Mouse (Mus musculus): ENCODE data around the gene Kpna2. TPM values are rescaled to one million over a fixed set of nuclear protein-coding genes. Genes with fewer than 3 reads are reported as not detected.

Gene Kpna2
- polyA plus RNA-seq (2012; rRNA removed), result 81.7 and 88.0 TPM in 2 replicates

DNA sequence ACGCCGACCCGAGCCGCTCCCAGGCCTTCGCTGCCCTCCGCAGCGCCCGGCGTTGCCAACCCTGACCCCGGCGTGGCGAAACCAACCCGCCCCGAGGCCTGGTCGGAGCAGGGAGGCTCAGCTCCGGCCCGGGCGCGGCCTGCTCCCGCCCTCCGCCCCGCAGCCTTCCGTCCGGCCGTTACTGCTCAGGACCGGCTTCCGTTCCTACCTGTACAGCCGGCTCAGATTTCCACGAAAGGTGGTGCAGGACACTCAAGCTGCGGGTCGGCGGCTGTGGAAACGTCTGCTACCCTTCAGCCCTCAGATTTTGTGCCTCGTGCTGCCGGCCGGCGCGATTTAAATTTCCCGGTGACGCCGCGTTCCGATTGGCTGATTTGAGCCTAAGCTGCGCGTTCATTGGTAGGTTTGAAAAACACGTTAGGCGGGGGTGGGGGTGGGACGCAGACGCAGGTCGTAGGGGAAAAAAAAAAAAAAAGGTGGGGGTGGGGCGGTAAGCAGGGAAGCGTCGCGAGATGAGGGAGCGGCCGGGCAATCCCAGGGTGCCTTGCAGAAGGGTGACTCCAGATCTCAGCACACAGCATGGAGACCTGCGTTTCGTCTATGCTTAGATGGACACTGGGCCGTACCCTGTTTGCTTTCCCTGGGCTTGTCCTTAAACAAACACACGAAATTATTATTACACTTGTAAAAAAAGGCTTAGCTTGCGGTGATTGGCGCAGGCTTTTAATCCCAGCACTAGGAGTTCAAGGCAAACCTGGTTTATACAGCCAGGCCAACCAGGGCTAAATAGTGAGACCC, at the start of gene Kpna2:
TSS of gene Kpna2 (minus strand) at position 391 of the 798 bp plus-strand sequence.

DNA sequence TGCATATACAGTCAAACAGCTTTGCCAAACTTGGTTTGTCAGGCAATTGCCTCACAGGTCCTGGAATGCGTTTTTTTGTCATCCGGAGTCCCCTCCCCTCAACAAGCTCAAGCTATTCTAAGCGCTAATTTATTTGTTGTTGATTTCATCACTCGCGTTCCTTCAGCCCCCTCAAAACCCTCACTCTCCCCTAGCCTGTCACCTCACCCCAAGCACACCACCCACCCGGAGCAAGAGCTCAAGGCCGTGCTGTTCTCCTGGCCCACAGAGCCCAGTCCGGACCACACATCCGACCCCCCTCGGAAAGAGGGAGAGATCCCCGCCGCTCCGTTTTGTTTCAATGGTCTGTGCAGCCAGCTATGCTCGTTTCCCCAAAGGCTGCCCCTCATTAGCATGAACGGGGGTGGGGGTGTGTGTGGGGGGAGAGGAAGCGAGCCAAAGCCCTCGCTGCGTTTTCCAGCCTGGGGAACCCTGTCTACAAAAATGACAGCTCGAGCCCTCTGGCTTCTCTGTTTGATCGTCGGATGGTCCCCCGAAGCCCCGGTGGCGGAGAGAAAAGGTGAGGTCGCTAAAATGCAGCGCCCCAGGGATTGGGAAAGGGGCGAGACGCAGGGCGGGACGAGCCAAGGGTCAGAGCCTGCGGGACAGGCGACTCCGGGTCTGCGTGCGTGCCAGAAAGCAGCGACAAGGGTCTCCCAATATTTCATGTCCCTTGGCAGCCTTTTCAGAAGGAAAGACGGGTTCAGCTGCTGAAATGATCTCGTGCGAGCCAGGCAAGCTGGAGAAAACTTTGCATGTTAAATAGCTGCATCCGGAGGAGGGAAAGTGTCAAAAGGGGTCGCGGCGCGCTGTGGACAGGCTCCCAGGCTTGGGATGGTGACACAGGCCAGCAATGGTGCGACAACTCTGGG, 26.3 kb upstream of the Kpna2 start, which contains the start of gene 1810010H24Rik:
TSS of gene 1810010H24Rik (plus strand) at position 271 of the 911 bp plus-strand sequence.

Other genes starting within 250 kb of the Kpna2 start
- 13.9 and 14.0 TPM in 2 replicates for gene Pecam1, start 248.9 kb downstream of the Kpna2 start, polyA plus RNA-seq (2012; rRNA removed)
- 5.4 and 5.5 TPM in 2 replicates for gene Milr1, start 248.3 kb downstream of the Kpna2 start, polyA plus RNA-seq (2012; rRNA removed)
- gene Polg2, start 220.0 kb downstream of the Kpna2 start, polyA plus RNA-seq (2012; rRNA removed), result 5.0 and 5.3 TPM in 2 replicates
- 189 and 193 TPM in 2 replicates for gene Ddx5, start 210.4 kb downstream of the Kpna2 start, polyA plus RNA-seq (2012; rRNA removed)
- 10.2 and 10.5 TPM in 2 replicates for gene Cep95, start 210.3 kb downstream of the Kpna2 start, polyA plus RNA-seq (2012; rRNA removed)
- gene Smurf2, start 78.8 kb downstream of the Kpna2 start, polyA plus RNA-seq (2012; rRNA removed), result 5.7 and 7.0 TPM in 2 replicates
- gene 1810010H24Rik, start 26.1 kb upstream of the Kpna2 start, polyA plus RNA-seq (2012; rRNA removed), result 14.3 and 18.4 TPM in 2 replicates
- gene Bptf, start 132.6 kb upstream of the Kpna2 start, polyA plus RNA-seq (2012; rRNA removed), result 7.5 and 9.9 TPM in 2 replicates
- 7.2 and 7.8 TPM in 2 replicates for gene Nol11, start 189.8 kb upstream of the Kpna2 start, polyA plus RNA-seq (2012; rRNA removed)

Data from liver, embryonic 18 days (tissue).